Mouse (Mus musculus) thymus, postnatal 10 days (tissue): Measurements from ENCODE around the gene Olfr324.
A peak's percentile ranks its signal among the peaks of the same experiment; 100 is the strongest.

ENCODE experiments used
- DNase-seq, 2 experiments: peaks; one replicate each; pipeline ENCODE4 v3.0.0; 2021; ENCODE audit warnings: low spot score in 2 of 2

Olfr324 gene

GRCm38 (mm10) chr11:58594814-58595213 lies at the start of gene Olfr324:
Gene Olfr324, plus strand, starts transcription at chr11:58595114.
- no peak for DNase-seq

- no peak for DNase-seq
Observed at GRCm38 (mm10) chr11:58546322-58546721, 48.6 kb upstream of the Olfr324 start, which contains the start of gene Olfr329-ps. Gene Olfr329-ps, minus strand, starts transcription at chr11:58546422.

GRCm38 (mm10) chr11:58555536-58555935 lies 39.4 kb upstream of the Olfr324 start, which contains the start of gene Olfr328:
Gene Olfr328, minus strand, starts transcription at chr11:58555636.
- DNase-seq = no peak

DNA sequence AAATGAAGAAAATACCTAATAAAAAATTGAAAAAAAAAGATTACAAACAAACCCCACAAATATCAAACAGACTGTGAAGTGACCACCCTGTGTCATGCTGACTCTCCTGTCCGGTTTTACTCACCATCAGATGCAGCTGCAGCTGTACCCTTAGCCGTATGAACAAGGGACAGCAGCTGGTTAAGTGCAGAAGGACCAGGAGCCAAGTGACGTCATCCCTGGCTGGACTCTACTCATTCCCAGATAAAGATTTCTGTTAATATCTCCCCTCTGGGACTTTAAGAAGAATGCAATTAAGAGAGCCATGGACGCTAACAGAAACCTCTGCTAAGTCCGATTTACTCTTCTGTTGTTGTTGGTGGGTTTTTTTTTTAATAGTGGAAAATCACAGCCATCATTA lies 24.5 kb upstream of the Olfr324 start, which contains the start of gene Olfr224:
Gene Olfr224, minus strand, starts transcription at position 149 of the 400 bp plus-strand sequence.
- DNase-seq = no peak

GRCm38 (mm10) chr11:58577430-58577829 lies 17.5 kb upstream of the Olfr324 start, which contains the start of gene Olfr325:
Gene Olfr325, plus strand, starts transcription at chr11:58577730.
- DNase-seq = no peak

DNA sequence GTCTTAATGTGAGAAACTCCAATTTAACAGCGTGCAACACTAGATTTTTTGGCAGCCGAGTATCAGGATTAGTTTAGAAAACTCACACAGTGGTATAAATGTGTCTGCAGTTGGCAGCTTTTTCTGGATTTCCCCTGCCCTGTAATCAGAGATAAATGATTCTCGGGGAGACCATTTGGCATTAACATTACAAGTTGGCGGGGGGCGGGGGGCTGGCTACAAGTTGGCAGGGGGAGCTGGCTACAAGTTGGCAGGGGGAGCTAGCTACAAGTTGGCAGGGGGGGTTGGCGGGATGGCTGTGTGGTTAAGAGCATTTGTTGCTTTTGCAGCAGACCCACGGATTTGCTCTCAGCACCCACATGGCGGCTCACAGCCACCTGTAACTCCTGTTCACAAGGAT lies 16.3 kb upstream of the Olfr324 start:
- no peak for DNase-seq

GRCm38 (mm10) chr11:58587898-58588348 lies 7.0 kb upstream of the Olfr324 start:
- DNase-seq = peak in 1 of 2 experiments; percentile 40

GRCm38 (mm10) chr11:58588620-58589250 lies 6.2 kb upstream of the Olfr324 start:
- no peak for DNase-seq

- DNase-seq = no peak
Observed at GRCm38 (mm10) chr11:58597837-58598236, 2.9 kb downstream of the Olfr324 start.

DNA sequence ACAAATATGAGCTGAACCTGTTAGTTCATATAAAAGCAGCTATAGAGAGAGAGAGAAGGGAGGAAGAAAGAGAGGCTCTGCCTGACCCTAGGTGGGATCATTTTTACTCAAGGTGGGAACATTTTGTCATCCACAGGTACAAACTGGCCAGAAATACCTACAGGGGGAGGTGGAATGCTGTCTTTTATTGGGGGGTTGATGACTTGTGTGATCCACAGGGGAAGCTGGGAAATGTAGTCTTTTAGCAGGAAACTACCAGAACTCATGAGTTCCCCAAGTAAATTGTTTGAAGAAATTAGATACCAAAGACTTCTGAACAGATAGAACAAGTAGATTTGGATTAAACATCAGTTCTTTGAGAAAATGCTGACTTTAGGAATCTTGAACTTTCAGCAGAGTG lies 7.1 kb downstream of the Olfr324 start:
- DNase-seq = no peak

DNA sequence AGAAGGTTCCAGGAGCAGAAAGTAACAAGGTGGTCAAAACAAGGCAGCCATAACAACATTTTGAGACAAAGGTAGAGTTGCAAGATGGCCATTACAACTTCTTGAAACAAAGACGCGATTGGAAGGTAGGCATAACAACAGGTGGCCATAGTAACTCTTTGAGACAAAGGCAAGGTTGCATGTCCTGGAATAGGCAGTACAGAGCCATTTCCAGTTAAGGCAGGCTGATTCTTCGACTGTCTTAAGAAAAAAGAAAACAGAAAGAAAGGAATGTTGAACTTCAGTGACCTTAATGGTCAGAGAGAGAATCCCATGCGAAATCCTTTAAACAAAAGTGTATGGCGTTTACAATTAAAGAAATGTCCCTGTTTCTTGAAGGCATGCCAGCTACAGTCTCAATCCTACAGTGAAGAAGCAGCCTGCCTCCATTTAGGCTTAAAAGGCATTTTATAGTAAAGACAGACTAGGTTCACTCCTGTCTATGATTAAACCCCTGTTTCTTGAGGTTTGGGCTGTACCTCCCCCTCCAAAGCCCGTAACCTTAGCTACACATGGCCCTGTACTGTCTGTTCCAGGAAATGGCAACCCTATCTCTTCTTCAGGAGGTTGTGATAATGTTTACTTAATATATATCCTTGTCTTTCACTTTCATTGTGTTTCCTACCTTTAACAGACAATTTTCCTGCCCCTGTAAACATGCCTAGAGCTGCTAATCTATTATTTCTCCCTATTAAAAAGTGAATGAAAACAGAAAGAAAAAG lies 8.1 kb downstream of the Olfr324 start:
- DNase-seq = no peak

DNA sequence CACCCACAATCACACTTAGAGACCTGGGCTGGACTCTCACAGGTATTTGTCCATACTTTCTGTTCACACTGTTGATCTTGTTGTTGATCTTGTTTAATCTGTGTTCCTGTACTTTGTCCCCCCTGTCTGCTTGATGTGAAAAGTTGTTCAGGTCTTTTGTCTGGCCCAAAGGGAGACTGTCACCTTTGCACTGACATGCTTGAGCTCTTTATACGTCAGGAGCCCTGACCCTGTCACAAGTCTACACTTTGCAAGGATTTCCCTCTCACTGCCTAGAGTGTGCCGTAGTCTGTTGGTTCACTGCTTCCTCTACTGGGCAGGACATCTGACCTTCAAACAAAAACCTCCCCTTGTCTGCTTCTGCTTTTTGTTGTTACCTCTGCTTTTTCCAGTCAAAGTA lies 9.8 kb downstream of the Olfr324 start:
- DNase-seq = no peak

- no peak for DNase-seq
Observed at GRCm38 (mm10) chr11:58605228-58605627, 10.3 kb downstream of the Olfr324 start.

DNA sequence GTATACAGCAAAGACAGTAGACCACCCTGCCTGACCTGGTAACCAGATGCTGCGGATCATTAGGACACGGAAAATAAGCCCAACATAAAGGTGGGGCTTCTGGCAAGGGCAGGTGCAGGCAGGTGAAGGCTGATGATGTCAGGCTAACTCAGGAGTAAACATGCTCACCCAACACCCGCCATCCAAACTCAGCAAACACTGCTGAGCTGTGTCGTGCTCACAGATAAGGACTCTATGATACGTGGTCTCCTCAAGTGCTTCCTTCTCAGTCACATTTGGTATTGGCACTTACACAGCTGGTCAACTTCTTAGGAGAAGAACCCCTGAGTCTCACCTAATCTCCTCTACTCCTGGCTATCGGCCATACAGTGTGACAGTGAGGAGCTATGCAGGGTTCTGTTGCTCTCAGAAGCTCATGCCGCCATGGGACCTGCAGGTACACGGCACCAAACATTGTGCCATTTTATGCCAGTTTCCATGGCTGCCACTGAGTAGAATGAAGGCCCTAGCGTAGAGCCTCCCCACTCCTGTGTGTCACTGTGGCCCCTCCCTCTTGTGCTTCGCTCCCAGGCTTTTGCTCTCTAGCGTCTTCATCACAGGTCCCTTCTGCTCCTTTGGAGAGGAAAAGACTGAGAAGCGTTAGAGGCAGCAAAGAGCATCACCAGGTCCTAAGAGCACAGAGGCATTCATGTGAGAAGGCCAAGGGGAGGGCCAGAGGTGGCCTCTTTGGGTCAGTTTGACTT lies 11.4 kb downstream of the Olfr324 start:
- no peak for DNase-seq

DNA sequence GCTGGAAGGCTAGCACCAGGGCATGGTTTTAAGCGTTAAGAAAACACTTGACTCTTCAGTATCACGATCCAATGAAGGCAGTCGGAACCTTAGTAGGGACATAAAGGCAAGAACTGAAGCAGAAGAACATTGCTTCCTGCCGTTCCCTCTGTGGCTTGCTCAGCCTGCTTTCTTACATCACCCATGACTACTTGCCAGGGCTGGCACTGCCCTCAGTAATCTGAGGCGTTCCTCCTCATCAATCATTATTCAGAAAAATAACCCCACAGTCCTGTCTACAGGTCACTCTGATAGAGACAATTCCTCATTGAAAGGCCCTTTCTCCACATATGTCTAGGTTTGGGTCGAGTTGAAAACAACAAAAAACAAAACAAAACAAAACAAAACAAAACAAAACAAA lies 12.1 kb downstream of the Olfr324 start:
- no peak for DNase-seq

DNA sequence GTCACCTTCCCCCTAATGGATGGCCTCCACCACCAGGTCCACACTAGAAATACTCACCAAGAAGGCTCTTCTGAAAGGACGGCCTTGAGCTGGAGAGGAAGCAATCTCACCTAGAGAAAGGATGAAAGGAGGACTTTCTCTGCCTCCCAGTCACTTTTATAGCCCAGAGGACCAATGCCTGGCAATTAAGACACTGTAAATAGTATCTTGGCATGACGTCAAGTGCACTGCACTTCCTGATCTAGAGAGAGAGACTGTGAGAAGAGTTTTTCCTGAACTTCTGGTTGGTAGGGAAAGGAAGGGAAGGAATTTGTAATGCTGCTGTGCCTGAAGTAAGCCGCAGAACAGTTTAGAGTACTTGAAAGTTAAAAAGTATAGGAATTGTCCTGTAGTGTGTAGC lies 18.4 kb downstream of the Olfr324 start:
- no peak for DNase-seq

DNA sequence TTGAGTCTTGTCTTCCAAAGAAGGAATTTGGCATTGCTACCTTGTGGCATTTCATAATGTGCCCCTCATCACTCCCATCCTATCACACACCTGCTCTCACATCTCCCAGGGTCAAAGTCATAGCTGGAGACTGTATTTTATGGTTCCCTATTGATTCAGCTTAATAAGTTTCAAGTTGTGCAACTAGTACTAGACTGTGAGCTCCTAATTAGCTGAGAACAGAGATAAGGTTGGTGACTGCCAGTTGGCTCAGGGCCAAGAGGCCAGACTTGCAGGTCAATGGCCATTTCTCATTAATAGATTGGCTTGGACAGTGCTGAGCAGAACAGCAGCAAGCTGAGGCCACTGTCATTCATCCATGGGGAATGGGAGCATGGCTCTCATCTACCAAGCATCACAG lies 19.6 kb downstream of the Olfr324 start:
- no peak for DNase-seq

DNA sequence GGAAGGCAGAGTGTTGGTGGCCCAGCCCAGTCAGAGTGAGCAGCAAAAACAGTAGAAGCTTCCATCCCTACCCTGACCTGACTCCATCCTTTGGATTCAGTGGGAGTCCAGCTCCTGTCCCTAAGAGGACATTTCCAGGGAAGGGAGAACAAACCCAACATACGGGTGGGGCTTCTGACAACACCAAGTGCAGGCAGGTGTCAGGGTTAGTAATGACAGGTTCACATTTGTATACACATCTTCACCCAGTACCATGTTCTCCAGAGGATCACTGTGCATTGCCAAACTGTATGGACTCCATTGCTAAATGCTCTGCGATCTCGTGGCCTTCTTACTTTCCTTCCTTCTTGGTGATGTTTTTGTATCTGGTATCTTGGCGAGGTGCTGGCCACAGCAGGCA lies 21.1 kb downstream of the Olfr324 start, which contains the start of gene 2210407C18Rik:
Gene 2210407C18Rik, minus strand, starts transcription at position 101 of the 400 bp plus-strand sequence.
- DNase-seq = no peak

DNA sequence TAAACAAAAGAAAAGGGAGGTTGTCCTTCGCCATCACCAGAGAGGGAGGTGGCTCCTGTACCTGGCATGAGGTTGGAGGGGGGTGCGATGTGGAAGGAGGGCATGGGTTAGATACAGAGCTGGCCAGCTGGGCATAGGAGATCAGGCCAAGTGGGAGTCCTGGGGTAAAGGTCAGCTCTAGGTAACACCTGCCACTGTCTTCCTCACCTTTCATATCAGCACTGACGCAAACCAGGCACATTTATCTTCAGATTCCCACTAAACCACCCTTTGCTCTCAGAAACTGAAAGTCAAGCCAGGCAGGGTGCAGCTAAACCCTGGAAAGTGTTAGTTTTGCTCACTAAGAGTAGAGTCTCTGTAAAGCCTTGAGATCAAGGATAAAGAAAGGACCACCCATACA lies 23.5 kb downstream of the Olfr324 start:
- DNase-seq = no peak

GRCm38 (mm10) chr11:58618793-58619192 lies 23.9 kb downstream of the Olfr324 start:
- DNase-seq = no peak

DNA sequence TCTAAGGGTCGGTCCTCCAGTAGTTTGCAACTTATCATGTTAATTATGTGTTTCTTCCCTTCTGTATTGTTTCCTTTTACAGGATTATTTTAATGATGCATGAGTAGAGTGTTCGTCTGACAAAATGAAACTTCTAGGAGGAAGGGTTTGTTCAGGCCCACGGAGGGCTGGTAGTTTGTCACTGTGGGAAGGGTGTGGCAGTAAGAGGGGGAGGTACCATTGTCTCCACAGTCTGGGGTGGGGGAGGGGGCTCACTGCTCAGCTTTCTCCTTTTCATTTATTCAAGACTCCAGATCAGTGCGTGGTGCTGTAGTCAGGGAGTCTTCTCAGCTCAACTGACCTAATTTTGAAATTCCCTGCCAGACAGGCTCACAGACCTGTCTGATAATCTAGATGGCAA lies 31.2 kb downstream of the Olfr324 start:
- DNase-seq = no peak

DNA sequence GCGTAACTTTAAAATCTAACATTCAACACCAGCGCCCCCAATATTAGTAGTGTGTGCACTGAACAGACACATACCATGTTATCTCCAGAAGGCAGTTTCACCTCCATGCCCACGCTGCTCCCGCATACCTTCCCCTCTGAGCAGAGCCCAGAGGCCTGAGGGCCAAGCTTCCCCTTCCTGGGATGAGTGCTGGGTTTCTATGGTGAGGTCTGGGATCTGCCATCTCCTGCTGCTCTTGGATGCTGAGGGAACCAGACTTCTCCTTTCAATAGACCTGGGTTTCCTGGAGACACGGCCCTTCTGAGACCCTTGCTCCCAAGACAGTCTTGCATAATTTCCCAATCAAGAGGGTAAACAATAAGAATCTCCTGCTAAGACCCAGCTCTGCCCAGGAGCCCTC lies 35.5 kb downstream of the Olfr324 start, which contains the start of gene Olfr323:
Gene Olfr323, minus strand, starts transcription at position 101 of the 400 bp plus-strand sequence.
- DNase-seq = no peak
